Mouse (Mus musculus) spleen, adult 2 months (tissue): ENCODE measurements around the gene Abcc6. TPM values are rescaled to one million over a fixed set of nuclear protein-coding genes. Genes with fewer than 3 reads are reported as not detected.

Experiments used
- DNase-seq, 2 experiments: peaks; one replicate each; pipeline versions ENCODE4 v3.0.0 to v3.0.0-alpha.2; 2012 to 2021; ENCODE audit warnings: low spot score in 2 of 2, low read depth in 1 of 2
- H3K27ac ChIP-seq: fragments of 200-500 bp; 2 replicates; pipeline ENCODE4 v1.5.1; 2012; ENCODE audit warnings: low read length, inconsistent platforms; ENCODE audit not compliant: insufficient read depth
- H3K27me3 ChIP-seq: fragments of 200-500 bp; 2 replicates; pipeline ENCODE4 v1.6.1; 2012; ENCODE audit warnings: mild to moderate bottlenecking, moderate library complexity, low read length, inconsistent platforms; ENCODE audit not compliant: control insufficient read depth, insufficient read depth
- H3K36me3 ChIP-seq: fragments of 200-500 bp; 2 replicates; pipeline ENCODE4 v1.6.1; 2012; ENCODE audit warnings: mild to moderate bottlenecking, low read length, inconsistent platforms; ENCODE audit not compliant: control insufficient read depth, insufficient read depth
- H3K4me1 ChIP-seq: fragments of 200-500 bp; 2 replicates; pipeline ENCODE4 v1.6.1; 2011; ENCODE audit warnings: inconsistent platforms; ENCODE audit not compliant: control insufficient read depth, insufficient read depth, insufficient read length
- H3K4me3 ChIP-seq: fragments of 200-500 bp; 2 replicates; pipeline ENCODE4 v1.5.1; 2011; ENCODE audit warnings: mild to moderate bottlenecking, inconsistent platforms; ENCODE audit not compliant: insufficient read depth, insufficient read length; ENCODE audit errors: extremely low read depth
- CTCF ChIP-seq: fragments of 200-500 bp; IDR thresholded peaks from 2 replicates; pipeline ENCODE4 v1.5.1; 2011; ENCODE audit warnings: mild to moderate bottlenecking, inconsistent platforms; ENCODE audit not compliant: insufficient read depth, insufficient read length, insufficient replicate concordance; ENCODE audit errors: extremely low read depth
- POLR2A ChIP-seq: fragments of 200-500 bp; IDR thresholded peaks from 2 replicates; pipeline ENCODE4 v1.6.1; 2011; ENCODE audit warnings: low read depth, low read length, inconsistent platforms
- WGBS: fragments of 180-500 bp; shearing (Covaris S2); methylation state at CpG from one replicate; pipeline ENCODE4 v1.1.7; 2018; 5-methylcytosine and 5-hydroxymethylcytosine counted together
- polyA plus RNA-seq: library from polyadenylated mRNA; depleted of rRNA; stranded (reverse); fragments of >200 nt; gene quantifications from 2 replicates; pipeline ENCODE4 v1.2.3, GENCODE M21; 2012

Gene Abcc6
- polyA plus RNA-seq, 1 experiment: 0.08 TPM

DNA sequence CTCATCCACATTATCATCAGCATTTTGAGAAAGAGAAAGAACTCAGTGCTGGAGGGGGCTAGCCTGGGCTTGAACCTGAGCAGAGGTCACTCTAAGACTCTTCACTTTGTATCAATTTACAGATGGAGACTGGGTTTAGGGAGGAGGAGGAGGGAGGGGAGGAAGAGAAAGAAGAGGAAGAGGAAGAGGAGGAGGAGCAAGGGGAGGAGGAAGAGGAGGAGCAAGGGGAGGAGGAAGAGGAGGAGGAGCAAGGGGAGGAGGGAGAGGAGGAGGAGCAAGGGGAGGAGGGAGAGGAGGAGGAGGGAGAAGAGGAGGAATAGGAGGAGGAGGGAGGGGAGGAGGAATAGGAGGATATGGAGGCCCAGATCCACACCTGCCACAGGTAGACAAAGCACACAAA is 18.0 kb downstream of the Abcc6 start:
- TF ChIP-seq POLR2A (no peak), CTCF (no peak)
- no peak for DNase-seq
- Histone ChIP-seq H3K4me1 (no peaks in the 10 kb centered on the region), H3K27me3 (no peaks in the 10 kb centered on the region), H3K4me3 (no peak overlapping the region), H3K36me3 (no peaks in the 10 kb centered on the region), H3K27ac (no peak overlapping the region)

DNA sequence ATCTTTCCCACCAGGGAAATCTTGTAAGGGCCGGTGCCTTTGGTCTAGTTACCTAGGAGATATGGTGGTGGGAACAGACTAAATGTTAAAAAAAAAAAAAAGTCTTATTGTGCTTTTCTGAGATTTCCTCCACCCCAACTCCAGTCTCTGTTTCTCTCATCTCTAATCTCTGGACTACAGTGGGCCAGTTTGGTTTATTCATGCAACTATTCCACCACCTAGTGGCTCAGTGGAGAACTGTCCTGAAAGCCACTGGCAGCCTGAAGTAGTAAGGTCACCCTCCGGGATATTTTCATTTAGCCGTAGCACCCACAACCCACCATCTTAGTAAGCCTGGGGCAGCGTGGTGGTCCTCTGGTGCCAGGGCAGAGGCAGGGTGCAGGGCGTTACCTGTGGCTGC is 20.5 kb downstream of the Abcc6 start:
- 19% methylated on average over 5 of the region's 5 CpGs for WGBS
- TF ChIP-seq CTCF (peak; percentile 35; the same call in 1 of the 2 replicates), POLR2A (no peak)
- Histone ChIP-seq H3K4me1 (no peaks in the 10 kb centered on the region), H3K27ac (no peak overlapping the region), H3K27me3 (no peaks in the 10 kb centered on the region), H3K4me3 (no peak overlapping the region), H3K36me3 (no peaks in the 10 kb centered on the region)
- peak in 1 of 2 experiments; percentile 36 for DNase-seq

DNA sequence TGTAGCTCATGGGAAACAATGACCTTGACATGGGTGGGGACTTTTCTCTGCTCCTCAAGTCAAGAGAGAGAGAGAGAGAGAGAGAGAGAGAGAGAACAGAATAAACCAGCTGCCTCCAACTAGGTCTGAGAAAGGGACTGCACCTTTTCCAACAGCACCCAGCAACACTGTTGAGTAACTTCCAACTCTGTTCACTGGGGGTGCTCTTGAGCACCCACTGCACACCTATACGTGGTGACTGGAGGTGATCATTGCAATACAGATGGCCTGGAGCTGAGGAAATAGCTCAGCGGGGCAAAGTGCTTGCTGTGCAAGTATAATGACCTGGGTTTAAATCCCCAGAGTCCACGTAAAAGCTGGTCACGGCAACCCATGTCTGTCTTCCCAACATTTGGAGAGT is 27.4 kb downstream of the Abcc6 start:
- Histone ChIP-seq H3K4me1 (no peaks in the 10 kb centered on the region), H3K27me3 (no peaks in the 10 kb centered on the region), H3K27ac (no peak overlapping the region), H3K36me3 (no peaks in the 10 kb centered on the region), H3K4me3 (no peak overlapping the region)
- TF ChIP-seq POLR2A: no peak
- no peak for TF ChIP-seq CTCF
- no peak for DNase-seq
- 63% methylated on average over 4 of the region's 4 CpGs for WGBS

GRCm38 (mm10) chr7:46000577-46000976 is 29.5 kb downstream of the Abcc6 start:
- H3K36me3 ChIP-seq: no peaks in the 10 kb centered on the region
- no peak overlapping the region for H3K4me3 ChIP-seq
- 88% methylated on average over 4 of the region's 4 CpGs for WGBS
- TF ChIP-seq POLR2A: no peak
- TF ChIP-seq CTCF: no peak
- H3K27me3 ChIP-seq: no peaks in the 10 kb centered on the region
- no peak overlapping the region for H3K27ac ChIP-seq
- no peaks in the 10 kb centered on the region for H3K4me1 ChIP-seq
- no peak for DNase-seq

GRCm38 (mm10) chr7:45992470-45992869 is 37.6 kb downstream of the Abcc6 start:
- H3K36me3 ChIP-seq: no peaks in the 10 kb centered on the region
- TF ChIP-seq CTCF: no peak
- no peak for TF ChIP-seq POLR2A
- H3K27ac ChIP-seq: no peak overlapping the region
- H3K27me3 ChIP-seq: no peaks in the 10 kb centered on the region
- H3K4me3 ChIP-seq: no peak overlapping the region
- 73% methylated on average over 8 of the region's 8 CpGs for WGBS
- DNase-seq: no peak
- no peaks in the 10 kb centered on the region for H3K4me1 ChIP-seq

DNA sequence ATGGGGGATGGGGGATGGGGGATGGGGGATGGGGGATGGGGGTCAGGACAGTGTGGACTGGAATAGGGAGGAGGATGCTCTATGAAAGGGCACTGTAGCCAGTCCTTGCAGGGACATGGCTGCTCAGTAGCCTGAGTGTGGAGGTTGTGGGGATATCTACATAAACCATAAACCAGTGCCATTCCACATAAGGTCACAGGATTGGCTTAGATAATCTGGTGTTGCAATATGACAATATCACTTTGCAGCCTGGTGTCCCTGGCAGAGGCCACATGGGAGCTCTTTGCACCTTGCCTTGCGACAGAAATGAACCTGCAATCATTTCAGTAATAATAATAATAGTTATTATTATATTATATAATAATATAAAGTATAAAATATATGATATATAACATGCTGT is 41.8 kb downstream of the Abcc6 start:
- WGBS: 77% methylated on average over 1 of the region's 1 CpGs
- H3K27me3 ChIP-seq: no peaks in the 10 kb centered on the region
- no peak overlapping the region for H3K27ac ChIP-seq
- no peak for TF ChIP-seq CTCF
- no peak for TF ChIP-seq POLR2A
- H3K4me3 ChIP-seq: no peak overlapping the region
- no peaks in the 10 kb centered on the region for H3K4me1 ChIP-seq
- H3K36me3 ChIP-seq: no peaks in the 10 kb centered on the region
- no peak for DNase-seq

DNA sequence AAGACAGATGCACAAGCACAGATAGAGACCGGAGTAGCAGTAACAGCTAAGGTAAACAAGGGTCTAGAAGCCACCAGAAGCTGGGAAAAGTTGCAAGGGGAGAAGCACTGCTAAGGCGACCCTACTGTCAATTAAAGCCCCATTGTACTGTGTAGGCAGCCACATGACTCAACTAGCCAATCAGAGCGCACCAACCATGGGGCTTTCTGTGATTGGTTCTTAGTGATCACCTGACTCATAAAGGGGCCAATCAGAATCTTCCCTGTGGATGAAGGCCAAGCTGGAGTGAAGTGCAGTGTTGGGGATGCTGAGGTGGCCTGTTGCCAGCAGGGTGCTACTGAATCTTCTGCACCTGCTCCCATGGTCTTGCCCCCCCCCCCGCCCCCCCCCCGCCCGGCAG is 43.2 kb downstream of the Abcc6 start:
- no peaks in the 10 kb centered on the region for H3K27me3 ChIP-seq
- 68% methylated on average over 6 of the region's 6 CpGs for WGBS
- no peak overlapping the region for H3K4me3 ChIP-seq
- no peak for DNase-seq
- H3K27ac ChIP-seq: no peak overlapping the region
- TF ChIP-seq POLR2A (no peak), CTCF (no peak)
- H3K36me3 ChIP-seq: no peaks in the 10 kb centered on the region
- H3K4me1 ChIP-seq: no peaks in the 10 kb centered on the region
